Mouse (Mus musculus): Measurements from ENCODE around the gene Cers6. TPM values are rescaled to one million over a fixed set of nuclear protein-coding genes. Genes with fewer than 3 reads are reported as not detected.

Gene Cers6
- polyA plus RNA-seq, 1 experiment, result 23.8 TPM

- no peaks in the 10 kb centered on the region; the same call in 1 of the 2 replicates for H3K4me1 ChIP-seq (ENCODE audit: control insufficient read depth, insufficient read depth, low read length)
- no peak overlapping the region for H3K4me3 ChIP-seq (replicated peaks; ENCODE audit: control insufficient read depth, low read depth, low read length)
- H3K27ac ChIP-seq (ENCODE audit: control insufficient read depth, insufficient read depth, low read depth, low read length, poor library complexity), result no peak overlapping the region
- TF ChIP-seq CTCF (IDR thresholded peaks at IDR 0.05; ENCODE audit: control insufficient read depth, insufficient read depth, low read length) (no peak), POLR2A (IDR thresholded peaks at IDR 0.05; ENCODE audit: borderline replicate concordance, control insufficient read depth, low read depth, low read length) (no peak)
Observed at GRCm38 (mm10) chr2:69158907-69159306, 297.7 kb downstream of the Cers6 start.

Other genes starting within 250 kb of the Cers6 start
- not detected in 2 replicates for gene 4932414N04Rik, start 205.0 kb upstream of the Cers6 start, polyA plus RNA-seq (2011; ENCODE audit: insufficient read depth, insufficient read length, low replicate concordance, missing spikeins)

Data from bone marrow, adult 2 months (tissue).